Mouse (Mus musculus) MEL (cell line): ENCODE measurements around the gene Gm29776.

Source experiments
- E2F4 ChIP-seq: IDR thresholded peaks from 2 replicates; pipeline ENCODE4 v1.6.1; 2011; ENCODE audit warnings: low read depth, low read length, improper control_type of control experiment, borderline replicate concordance
- ELF1 ChIP-seq: IDR thresholded peaks from 2 replicates; pipeline ENCODE4 v1.6.1; 2014; ENCODE audit warnings: low read depth, mild to moderate bottlenecking, inconsistent platforms, low read length, improper control_type of control experiment, moderate library complexity
- EP300 ChIP-seq, 2 experiments: IDR thresholded peaks; 2 replicates each; pipeline ENCODE4 v1.6.1; 2011; ENCODE audit warnings: improper control_type of control experiment in 2 of 2, low read length in 2 of 2, low read depth in 1 of 2, mild to moderate bottlenecking in 1 of 2
- MAX ChIP-seq: IDR thresholded peaks from 2 replicates; pipeline ENCODE4 v1.6.1; 2011; ENCODE audit warnings: low read length, improper control_type of control experiment
- NELFE ChIP-seq: IDR thresholded peaks from 2 replicates; pipeline ENCODE4 v1.6.1; 2011; ENCODE audit warnings: low read depth, low read length, improper control_type of control experiment
- NRF1 ChIP-seq: IDR thresholded peaks from 2 replicates; pipeline ENCODE4 v1.6.1; 2014; ENCODE audit warnings: low read depth, mild to moderate bottlenecking, inconsistent platforms, low read length, improper control_type of control experiment, moderate library complexity; ENCODE audit not compliant: poor library complexity, insufficient read depth, severe bottlenecking
- POLR2AphosphoS2 ChIP-seq: IDR thresholded peaks from 2 replicates; pipeline ENCODE4 v1.6.1; 2011; ENCODE audit warnings: low read length, improper control_type of control experiment
- SIN3A ChIP-seq: IDR thresholded peaks from 2 replicates; pipeline ENCODE4 v1.6.1; 2012; ENCODE audit warnings: low read length, improper control_type of control experiment, inconsistent platforms

GRCm38 (mm10) chr14:54698733-54699132, at the start of gene Gm29776:
- TF ChIP-seq EP300 (IDR thresholded peaks at IDR 0.05; ENCODE audit: low read depth in 1 of 2, low read length in 2 of 2), result no peak
- no peak for TF ChIP-seq ELF1
- no peak for TF ChIP-seq MAX
- no peak for TF ChIP-seq NELFE
- TF ChIP-seq SIN3A, result no peak
- TF ChIP-seq E2F4, result no peak
- TF ChIP-seq NRF1, result no peak
- no peak for TF ChIP-seq POLR2AphosphoS2
